Mouse (Mus musculus) adrenal gland, adult (tissue): ENCODE measurements around the gene Emd.
"Not testable (repeated sequence)": the region's sequence is repeated elsewhere in the genome, so short reads cannot be mapped to it uniquely, and the experiment has no call there.

Source experiments
- DNase-seq, 2 experiments: peaks; one replicate each; pipeline ENCODE4 v3.0.0; 2022 to 2023; ENCODE audit warnings: low spot score in 1 of 2; ENCODE audit not compliant: inconsistent age in 2 of 2

The Emd gene

DNA sequence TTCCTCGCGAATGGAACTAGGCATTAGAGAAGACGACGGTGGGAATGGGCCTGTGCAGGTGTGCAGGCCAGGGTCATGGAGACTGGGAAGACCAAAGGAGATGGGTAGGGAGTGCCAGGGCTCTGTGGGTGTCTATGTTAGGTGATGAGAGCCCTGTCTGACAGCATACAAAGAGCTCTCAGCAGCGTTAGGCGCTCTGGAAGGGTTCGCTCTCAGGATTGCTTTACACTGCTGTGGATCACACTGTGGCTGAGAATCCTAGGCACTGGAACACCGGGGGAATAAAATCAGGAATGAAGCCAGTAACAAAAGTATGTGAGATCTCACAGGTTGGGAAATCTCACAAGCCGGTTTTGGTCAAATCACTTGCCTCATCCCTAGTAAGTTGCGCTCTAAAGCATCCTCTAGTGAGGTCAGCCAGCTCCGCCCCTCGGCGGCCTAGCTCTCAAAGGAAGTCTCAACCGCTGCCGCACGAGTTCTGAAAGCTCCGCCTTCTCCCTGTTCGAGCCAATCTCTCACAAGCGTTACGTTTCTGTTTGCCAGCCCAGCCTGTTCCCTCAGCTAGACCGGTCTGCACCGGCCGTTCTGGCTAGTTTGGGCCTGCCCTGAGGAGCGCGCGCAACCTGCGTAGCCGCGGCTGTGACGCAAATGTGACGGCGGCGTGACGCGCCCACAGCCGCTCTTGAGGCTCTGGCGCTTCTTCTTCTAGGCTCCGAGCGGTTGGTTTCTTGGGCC lies at the start of gene Emd:
Emd (plus strand) TSS at position 535 of the 735 bp plus-strand sequence.
- peak; percentile 92 to 95 for DNase-seq

DNA sequence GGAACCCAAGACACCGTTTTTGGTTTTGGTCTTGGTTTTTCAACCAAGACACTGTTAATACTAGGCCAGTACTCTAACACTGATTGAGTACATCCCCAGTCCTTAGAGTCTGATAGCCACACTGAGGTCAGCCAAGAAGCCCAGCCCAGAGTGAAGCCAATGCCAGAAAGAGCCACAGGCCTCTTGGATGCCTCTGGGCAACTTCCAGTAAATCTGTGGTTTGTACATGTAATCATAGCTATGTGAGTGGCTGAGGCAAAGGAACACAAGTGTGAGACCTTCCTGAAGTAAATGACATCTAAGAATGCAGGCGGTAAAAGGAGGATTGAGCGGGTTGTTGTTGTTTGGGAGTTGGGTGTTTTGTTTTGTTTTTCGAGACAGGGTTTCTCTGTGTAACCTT lies 36.0 kb upstream of the Emd start:
- peak in 1 of 2 experiments; percentile 20 for DNase-seq

DNA sequence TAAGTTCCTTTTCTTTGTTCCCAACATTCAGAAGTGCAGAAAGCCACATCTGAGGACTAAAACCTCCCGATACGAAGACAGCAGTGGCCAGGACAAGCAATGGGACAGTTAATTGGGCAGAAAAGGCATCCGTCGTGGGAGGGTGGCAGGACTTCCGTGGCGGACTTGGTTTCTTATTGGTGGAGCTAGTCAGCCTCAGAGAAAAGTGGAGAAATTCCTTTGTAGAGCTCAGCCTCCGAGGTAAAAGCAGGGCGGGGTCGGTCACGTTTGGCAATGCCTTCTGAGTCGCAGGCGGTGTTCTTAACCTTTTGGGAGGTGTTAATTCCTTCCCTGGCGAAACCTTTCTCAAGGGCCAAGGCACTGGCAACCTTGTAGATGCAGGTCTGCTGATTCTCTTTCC lies 35.0 kb upstream of the Emd start:
- DNase-seq: peak in 1 of 2 experiments; percentile 22

DNA sequence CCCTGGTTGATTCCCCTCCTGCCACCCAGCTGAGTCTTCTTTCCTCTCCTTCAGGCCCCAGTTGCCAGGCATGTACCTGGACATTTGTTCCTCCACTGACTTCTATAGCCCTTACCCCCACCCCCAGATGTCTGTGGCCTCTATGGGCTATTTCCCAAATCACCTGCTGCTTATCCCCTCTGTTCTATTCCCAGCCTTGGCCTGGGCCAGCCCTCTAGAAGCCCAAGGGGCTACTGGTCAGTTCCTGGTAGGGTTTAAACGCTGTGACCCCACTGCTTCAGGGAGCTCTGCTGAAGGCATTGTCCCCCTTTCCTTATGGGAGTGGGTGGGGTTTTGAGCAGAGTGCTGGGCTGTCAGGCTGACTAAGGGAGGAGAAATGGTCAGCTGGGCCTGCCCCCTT lies 34.4 kb upstream of the Emd start:
- DNase-seq: not testable (repeated sequence)

DNA sequence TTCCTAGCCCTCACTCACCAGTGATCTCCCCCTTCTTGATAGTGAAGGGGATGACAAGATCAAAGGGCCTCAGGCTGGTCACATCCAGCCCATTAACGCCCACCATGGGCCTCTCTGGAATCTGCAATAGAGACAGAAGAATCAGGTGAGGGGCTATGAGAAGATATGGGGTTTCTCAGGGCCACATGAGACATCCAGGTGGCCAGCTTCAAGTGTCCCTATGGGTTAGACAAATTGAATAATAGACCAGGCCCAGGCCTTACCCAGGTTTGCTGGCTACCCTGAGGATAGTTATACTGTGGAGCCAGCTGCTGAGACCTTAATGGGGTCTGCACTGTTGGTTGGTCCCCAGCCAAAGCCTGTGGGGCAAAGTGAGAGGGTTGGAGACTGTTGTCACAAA lies 24.4 kb upstream of the Emd start:
- DNase-seq: no peak

DNA sequence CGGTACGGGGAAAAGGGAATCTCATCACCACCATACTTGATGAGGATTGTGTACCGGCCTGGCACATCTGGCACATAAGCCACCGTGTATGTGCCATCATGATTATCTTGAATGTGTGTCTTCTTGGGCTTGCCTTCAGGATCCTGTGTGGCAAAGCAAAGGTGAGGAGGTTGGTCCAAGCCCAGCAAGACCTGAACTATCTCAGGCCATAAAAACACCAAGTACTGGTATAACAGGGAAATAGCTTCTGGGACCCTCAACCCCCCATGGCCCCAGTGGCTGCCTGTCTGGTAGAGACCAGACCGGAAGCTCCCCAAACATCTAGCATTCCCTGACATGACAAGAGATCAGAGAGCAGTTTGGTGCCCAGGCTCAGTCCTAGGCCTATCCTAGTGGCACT lies 21.3 kb upstream of the Emd start:
- DNase-seq: no peak

DNA sequence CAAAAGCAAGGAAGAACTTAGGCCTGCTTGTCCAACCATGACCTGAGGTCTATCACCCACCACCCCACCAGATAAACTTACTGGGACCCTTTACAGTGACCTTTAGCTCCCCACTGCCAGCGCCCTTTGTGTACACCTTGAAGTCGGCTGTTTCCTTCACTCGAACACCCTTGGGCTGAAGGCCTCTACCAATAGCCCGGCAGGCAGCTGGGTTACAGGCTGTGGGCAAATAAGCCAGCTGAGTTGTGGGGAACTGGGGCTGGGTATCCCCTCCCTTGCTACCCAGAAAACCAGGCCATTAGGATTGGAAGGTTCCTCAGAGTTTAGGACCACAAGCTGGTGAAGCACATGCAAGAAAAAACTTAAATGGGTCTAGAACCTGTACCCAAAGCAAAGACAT lies 14.2 kb upstream of the Emd start:
- no peak for DNase-seq

DNA sequence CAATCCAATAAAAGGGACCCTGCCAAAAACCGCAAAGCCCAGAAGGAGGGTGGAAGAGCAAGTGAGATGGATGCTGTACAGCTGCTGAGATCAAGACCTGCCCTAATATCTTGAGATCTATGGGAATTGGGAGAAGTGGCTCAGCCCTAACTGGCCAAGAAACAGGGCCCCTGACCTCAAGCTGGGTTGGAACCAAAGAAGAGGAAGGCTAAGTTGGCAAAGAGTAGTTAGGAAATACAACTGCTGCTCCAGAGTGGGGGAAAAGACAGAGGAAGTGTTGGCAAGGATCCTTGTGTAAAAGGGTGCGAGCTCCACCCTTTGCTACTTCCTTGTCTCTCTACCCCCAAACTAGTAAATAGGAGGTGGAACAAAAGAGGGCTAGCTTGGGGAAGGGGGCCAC lies 11.1 kb upstream of the Emd start:
- no peak for DNase-seq

DNA sequence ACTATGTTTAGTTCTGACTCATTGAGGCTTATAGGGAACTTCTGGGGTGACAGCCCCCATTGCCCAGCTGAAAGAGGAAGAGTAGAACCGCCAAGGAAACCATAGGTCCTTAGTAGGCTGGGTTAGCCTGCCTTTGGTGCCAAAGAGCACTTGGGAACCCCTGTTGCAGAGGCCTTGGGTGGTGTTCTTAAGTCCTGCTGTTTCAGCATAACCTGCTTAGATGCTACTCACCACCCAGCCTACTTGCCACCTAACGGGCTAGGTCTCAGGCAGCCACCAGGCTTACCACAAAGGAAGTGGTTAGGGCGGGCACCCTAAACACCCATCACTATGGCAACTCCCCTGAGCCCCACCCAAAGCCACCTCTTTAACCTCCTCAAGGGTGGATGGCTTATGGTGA lies 10.7 kb upstream of the Emd start:
- peak; percentile 13 to 46 for DNase-seq

DNA sequence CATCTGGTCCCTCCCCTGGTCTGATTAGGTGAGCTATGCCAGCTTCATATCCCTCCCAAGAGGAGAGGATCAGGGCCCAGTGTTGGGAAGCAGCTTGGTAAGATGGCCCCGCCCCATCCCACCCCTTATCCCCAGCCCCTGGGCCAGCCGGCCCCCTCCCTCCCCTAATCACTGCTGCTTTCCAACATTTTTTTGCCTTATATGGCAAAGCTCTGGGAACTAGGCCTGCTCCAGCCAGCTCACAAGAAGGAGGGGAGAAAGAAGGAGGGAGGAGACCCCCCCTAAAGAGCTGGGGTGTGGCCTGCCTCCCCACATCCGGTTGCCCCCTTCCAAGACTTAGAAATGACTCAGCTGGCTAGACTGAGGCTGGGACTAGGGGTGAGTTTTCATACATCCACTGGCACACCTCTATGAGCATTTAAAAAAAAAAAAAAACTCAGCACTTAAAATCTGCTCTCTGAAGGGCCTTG lies 9.8 kb upstream of the Emd start:
- DNase-seq: peak; percentile 64 to 67

DNA sequence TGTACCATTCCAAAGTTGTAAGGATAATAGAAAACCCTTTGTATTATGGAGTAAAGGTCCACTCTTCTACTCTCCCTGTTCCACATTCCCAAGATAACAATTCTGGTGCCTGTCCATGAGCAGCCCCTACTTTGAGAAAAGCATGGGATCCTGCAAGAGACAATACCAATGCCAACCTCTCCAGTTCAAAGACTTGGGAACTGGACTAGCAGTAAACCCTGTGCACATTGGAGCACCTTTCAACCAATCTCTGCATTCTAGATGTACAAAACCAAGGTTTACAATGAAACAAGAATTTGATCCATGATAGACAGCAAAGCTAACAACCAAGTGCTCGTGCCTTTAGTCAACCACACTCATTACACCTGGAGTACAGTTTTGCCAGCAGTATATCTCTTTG lies 9.4 kb upstream of the Emd start:
- DNase-seq: no peak

DNA sequence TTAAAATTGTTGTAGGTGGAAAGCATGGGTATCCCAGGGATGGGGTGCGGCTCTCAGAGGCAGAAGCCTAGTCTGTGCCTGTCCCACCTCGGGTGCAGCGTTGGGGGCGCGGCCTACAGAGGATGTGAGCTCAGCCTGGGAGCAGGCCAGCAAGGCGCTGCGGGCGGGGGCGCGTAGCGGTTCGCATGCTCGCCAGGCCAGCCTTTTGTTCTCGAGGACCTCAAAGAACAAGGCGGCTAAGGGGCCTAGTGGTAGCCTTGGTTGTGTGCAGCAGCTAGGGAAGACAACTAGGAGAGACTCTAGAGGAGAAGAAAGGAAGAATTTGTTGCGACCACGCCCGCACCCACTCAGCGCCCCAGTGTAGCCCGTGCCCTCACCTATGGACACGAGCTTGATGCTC lies 8.8 kb upstream of the Emd start:
- DNase-seq: peak; percentile 79 to 87

DNA sequence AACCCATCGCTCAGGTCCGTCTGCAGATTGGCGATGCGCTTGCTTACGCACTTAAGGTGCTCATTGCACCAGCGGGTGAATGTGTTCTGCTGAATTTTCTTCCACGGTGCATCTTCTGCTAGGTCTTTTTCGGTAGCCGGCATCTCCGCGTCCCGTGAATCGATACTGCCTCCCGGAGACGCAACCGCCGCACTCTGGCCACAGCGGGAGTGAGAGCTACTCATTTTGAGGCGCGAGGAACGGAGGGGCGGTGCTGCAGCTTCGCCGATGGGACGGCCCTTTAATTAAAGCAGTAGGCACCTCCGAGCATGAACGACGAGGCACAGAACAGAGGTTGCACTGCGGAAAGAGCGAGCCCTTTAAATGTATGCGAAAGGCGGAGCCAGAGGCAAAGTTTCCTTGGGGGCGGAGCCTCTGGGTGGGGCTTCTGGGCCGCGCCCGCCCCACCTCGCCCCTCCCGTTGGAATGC lies 8.2 kb upstream of the Emd start:
- DNase-seq: peak; percentile 89 to 95

DNA sequence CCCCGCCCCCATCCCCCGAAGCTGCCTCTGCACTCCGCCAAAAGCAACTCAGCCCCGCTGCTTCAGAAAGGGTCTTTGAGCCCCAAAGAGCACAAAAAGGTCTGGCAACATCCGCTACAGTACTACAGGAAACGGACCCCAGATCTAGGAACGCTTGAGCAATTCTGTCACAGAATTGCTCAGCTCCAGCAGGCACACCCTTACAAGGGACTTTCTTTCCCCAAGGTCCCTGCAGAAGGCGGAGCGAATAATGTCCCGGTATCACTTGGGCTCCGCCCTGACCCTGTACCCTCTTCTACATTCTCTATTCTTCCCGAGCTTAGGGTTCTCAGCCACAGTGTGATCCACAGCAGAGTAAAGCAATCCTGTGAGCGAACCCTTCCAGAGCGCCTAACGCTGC lies 7.8 kb upstream of the Emd start:
- peak in 1 of 2 experiments; percentile 51 for DNase-seq

DNA sequence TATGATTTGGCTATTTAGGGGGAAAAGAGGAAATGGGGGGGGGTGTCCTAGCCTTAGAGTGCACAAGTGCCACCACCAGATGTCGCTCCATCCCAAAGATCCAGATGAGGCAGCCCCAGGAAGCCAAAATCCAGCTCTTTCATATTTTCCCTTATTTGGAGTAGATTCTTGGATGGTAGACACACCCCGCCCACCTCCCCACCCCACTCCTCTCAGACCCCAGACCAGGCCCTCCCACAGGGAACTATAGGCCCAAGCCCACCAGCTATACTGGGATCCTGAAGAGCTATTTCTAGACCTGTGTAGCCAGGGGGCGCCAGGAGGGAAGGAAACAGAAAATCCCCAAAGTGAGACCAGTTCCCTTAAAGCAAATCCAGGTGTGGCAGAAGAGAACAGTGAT lies 5.8 kb upstream of the Emd start:
- DNase-seq: peak; percentile 54 to 84

DNA sequence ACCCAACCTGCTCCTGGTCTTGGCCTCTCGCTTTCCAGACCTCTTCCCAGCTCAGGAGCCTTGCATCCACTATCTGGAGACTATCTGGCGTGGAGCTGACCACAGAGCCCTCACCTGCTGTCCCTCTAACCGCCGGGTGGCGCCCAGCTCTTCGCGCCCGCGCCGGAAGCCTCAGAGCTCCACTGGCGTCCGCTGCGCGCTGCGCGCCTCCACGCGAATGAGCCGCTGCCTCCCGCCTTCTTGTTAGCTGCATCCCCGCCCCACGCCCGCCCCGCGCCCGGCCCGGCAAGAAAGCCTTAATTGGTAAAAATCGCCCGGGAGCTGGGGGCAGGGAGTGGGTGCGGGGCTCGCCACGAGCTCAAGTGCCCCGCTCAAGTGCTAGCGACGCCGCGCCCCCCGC lies 4.9 kb upstream of the Emd start, which contains the start of gene Flna:
Flna (minus strand) TSS at position 206 of the 400 bp plus-strand sequence.
- peak; percentile 75 to 87 for DNase-seq

DNA sequence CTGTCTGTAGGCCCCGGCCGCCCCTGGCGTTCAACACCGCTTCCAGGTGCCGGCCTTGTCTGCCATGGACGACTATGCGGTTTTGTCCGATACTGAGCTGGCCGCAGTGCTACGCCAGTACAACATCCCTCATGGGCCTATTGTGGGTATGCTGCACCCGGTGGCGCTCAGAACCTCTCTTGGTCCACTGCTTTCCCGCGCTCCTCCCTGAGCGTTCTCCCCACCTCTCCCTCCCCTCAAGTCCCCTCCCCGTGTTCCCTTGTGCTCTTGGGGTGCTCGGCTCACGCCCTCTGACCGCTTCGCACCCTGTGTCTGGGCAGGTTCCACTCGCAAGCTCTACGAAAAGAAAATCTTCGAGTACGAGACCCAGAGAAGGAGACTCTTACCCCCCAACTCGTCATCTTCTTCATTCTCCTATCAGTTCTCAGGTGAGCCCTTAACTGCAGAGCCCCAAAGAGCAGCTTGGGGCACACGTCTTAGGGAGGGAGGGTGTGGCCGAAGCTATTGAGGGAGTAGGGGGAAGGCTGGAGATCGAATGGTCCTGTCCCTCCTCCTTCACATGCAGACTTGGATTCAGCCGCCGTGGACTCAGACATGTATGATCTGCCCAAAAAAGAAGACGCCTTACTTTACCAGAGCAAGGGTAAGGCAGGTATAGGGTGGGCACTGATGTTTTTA lies 540 bp downstream of the Emd start:
- peak in 1 of 2 experiments; percentile 14 for DNase-seq

DNA sequence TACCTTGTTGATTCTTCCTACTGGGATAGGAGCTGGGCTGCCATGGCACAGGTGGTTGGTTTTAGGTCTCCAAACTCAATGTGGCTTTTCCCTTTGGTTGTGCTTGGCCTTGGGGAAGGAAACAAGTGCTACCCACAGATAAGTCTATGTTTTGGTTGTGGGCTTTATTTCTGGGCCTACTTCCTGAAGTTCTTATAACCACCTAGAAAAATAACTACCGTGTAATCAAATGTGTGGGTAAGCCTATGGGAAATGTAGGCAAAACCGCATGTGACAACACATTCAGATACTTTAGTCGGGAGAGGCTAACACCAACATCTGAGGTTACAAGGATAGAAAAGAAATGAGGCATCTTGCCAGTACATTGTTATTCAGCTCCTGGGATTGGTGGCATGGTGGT lies 3.3 kb downstream of the Emd start:
- DNase-seq: no peak

DNA sequence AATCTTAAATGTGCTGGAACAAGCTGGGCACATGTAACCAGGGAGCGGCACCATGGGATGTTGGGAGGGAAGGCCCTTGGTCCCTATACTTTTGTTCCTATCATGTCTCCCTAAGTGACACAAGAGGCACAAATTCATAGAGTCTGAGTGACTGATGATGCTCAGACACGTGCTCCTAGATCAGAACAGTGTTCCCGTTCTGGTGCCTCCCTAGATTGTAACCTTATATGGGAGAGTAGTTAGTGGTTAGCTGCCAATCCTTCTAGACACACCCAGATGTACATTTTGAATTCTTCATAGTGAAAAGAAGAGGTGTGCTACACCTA lies 15.2 kb downstream of the Emd start:
- no peak for DNase-seq

DNA sequence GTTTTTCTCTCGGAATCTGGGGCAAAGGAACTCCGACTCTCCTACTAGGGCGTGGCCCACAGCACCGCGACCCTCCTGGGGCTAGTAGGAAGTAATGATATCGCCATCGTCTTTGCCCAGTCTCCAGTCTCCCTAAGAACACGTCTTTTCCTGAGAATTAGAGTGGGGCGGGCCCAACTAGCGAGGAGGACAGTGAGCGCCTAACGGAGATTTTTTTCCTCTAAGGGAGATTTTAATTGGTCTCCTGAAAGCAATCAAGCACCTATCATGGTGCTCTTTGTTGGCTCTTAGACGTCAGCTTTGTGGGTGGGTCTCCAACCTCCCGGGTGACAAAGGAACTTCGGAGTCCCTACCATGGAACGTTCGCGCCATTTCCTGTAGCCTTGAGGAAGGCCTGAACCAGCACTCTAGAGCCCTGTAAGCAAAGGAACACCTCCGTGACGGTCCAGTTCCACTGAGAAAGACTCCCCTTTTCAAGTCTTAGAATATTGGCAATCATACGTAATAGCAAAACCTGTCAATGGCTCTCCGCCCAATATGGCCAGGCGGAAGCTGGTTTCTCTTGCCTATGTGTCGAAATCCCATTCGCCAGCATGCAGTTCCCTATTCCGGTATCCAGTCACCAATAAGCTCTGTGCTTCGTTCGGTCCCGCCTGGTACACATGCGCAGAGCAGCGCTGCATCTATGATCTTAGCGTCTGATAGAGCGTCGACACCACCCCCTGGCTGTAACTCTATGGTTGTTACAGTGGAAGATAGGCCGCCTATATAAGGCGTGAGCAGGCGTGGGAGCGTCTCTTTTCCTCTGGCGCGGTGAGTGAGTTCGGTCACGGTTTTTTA lies 15.8 kb downstream of the Emd start, which contains the start of gene Rpl10:
Rpl10 (plus strand) TSS at position 751 of the 840 bp plus-strand sequence.
- peak; percentile 94 to 96 for DNase-seq

DNA sequence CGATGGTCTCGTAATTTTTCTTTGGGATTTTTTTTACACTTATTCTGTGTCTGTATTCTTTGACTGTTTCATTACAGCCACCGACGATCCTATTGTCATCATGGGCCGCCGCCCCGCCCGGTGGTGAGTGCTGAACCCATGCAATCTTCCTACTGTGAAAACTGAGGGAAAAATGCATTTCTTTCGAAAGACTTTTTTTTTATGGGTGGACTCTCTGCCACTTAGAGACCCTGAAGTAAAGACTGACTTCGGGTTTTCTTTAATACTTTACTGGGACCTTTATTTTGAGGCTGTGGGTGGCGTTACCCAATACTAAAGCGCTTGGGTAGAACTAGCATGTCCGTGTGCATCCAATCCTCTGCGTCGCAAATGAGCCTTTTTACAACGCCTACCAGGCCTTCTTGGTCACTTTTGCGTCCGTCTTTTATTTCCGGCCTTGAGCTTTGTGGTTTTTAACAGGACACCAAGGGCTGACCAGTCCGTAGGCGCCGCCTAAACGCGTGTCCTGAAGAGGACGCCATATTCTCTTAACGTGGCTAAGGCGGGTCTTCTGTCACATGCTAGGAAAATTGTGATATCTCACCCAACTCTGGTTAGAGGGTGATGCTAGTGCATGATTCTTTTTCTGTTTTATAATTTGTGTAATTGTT lies 16.5 kb downstream of the Emd start:
- peak; percentile 56 to 78 for DNase-seq
